Mouse (Mus musculus) kidney, adult 2 months (tissue): ENCODE results near the gene Olfml2b.

ENCODE experiments used
- CTCF ChIP-seq: fragments of 200-500 bp; conservative IDR thresholded peaks from 2 replicates; pipeline ENCODE4 v1.5.1; 2011; ENCODE audit warnings: low read depth, mild to moderate bottlenecking, control low read depth, low read length, moderate library complexity, mixed read lengths; ENCODE audit not compliant: insufficient read depth, insufficient read length
- POLR2A ChIP-seq: fragments of 200-500 bp; IDR thresholded peaks from one replicate; pipeline ENCODE4 v1.6.1; 2011; ENCODE audit warnings: low read depth, low read length, control low read depth

DNA sequence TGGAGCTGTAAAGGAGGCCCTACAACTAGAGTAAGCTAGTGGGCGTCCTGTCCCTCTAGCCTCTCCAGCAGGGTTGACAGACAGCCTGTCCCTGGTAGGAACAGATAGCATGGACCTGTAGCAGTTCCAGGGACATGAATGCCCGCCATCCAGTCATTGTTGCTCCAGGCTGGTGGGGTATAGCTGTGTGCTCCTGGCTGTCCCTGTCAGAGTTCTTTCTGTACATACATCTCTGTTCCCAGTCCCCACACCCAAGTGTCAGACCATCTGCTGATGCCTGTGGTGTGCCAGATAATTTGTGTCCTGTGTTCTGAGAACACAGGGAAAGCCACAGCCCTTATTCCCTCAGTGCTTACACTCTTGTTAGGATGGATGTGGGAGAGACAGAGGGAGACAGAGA is 35.3 kb downstream of the Olfml2b start:
- TF ChIP-seq CTCF (no peak), POLR2A (no peak)
